Mouse (Mus musculus): ENCODE results near the gene Rgn. TPM values are rescaled to one million over a fixed set of nuclear protein-coding genes. Genes with fewer than 3 reads are reported as not detected.

Gene Rgn
- polyA plus RNA-seq, 1 experiment: not detected

GRCm38 (mm10) chrX:20572683-20573082 is 23.1 kb downstream of the Rgn start:
- Histone ChIP-seq H3K27ac (ENCODE audit: insufficient read depth, low read length) (no peak overlapping the region), H3K4me1 (ENCODE audit: control insufficient read depth, insufficient read depth, low read length) (no peaks in the 10 kb centered on the region), H3K9me3 (replicated peaks; ENCODE audit: control insufficient read depth, insufficient read depth, low read length, poor library complexity, severe bottlenecking) (no peaks in the 10 kb centered on the region), H3K36me3 (ENCODE audit: control insufficient read depth, insufficient read depth, low read length, poor library complexity, severe bottlenecking) (no peaks in the 10 kb centered on the region), H3K9ac (ENCODE audit: low read depth, poor library complexity, severe bottlenecking) (no peak overlapping the region), H3K4me3 (ENCODE audit: low read depth, low read length) (no peak overlapping the region), H3K27me3 (ENCODE audit: control insufficient read depth, insufficient read depth, low read length, poor library complexity, severe bottlenecking) (no peaks in the 10 kb centered on the region)
- TF ChIP-seq CTCF (IDR thresholded peaks at IDR 0.05; ENCODE audit: low read depth, low read length): no peak
- TF ChIP-seq POLR2A (IDR thresholded peaks at IDR 0.05; ENCODE audit: insufficient read depth, low read length): no peak
- no peak for TF ChIP-seq EP300 (IDR thresholded peaks at IDR 0.05; ENCODE audit: insufficient read depth, low read depth, low read length)

GRCm38 (mm10) chrX:20573927-20574326 is 24.3 kb downstream of the Rgn start:
- H3K4me1 ChIP-seq (ENCODE audit: control insufficient read depth, insufficient read depth, low read length): no peaks in the 10 kb centered on the region
- H3K36me3 ChIP-seq (ENCODE audit: control insufficient read depth, insufficient read depth, low read length, poor library complexity, severe bottlenecking): no peaks in the 10 kb centered on the region
- H3K9me3 ChIP-seq (replicated peaks; ENCODE audit: control insufficient read depth, insufficient read depth, low read length, poor library complexity, severe bottlenecking): no peaks in the 10 kb centered on the region
- no peak for TF ChIP-seq CTCF (IDR thresholded peaks at IDR 0.05; ENCODE audit: low read depth, low read length)
- H3K27me3 ChIP-seq (ENCODE audit: control insufficient read depth, insufficient read depth, low read length, poor library complexity, severe bottlenecking): no peaks in the 10 kb centered on the region
- H3K4me3 ChIP-seq (ENCODE audit: low read depth, low read length): no peak overlapping the region
- no peak overlapping the region for H3K27ac ChIP-seq (ENCODE audit: insufficient read depth, low read length)
- H3K9ac ChIP-seq (ENCODE audit: low read depth, poor library complexity, severe bottlenecking): no peak overlapping the region

- no peak overlapping the region for H3K4me3 ChIP-seq (ENCODE audit: low read depth, low read length)
- no peaks in the 10 kb centered on the region for H3K36me3 ChIP-seq (ENCODE audit: control insufficient read depth, insufficient read depth, low read length, poor library complexity, severe bottlenecking)
- H3K9me3 ChIP-seq (replicated peaks; ENCODE audit: control insufficient read depth, insufficient read depth, low read length, poor library complexity, severe bottlenecking): no peaks in the 10 kb centered on the region
- TF ChIP-seq CTCF (IDR thresholded peaks at IDR 0.05; ENCODE audit: low read depth, low read length) (no peak), POLR2A (IDR thresholded peaks at IDR 0.05; ENCODE audit: insufficient read depth, low read length) (no peak), EP300 (IDR thresholded peaks at IDR 0.05; ENCODE audit: insufficient read depth, low read depth, low read length) (no peak)
- no peak overlapping the region for H3K27ac ChIP-seq (ENCODE audit: insufficient read depth, low read length)
- H3K9ac ChIP-seq (ENCODE audit: low read depth, poor library complexity, severe bottlenecking): no peak overlapping the region
- H3K4me1 ChIP-seq (ENCODE audit: control insufficient read depth, insufficient read depth, low read length): no peaks in the 10 kb centered on the region
- H3K27me3 ChIP-seq (ENCODE audit: control insufficient read depth, insufficient read depth, low read length, poor library complexity, severe bottlenecking): no peaks in the 10 kb centered on the region
These were observed 38.4 kb downstream of the Rgn start for GRCm38 (mm10) chrX:20587968-20588367.

- H3K9me3 ChIP-seq (replicated peaks; ENCODE audit: control insufficient read depth, insufficient read depth, low read length, poor library complexity, severe bottlenecking): no peaks in the 10 kb centered on the region
These were observed 58.9 kb downstream of the Rgn start for GRCm38 (mm10) chrX:20608500-20608899.

More at GRCm38 (mm10) chrX:20608500-20608899, 58.9 kb downstream of the Rgn start:
- Histone ChIP-seq H3K4me1 (ENCODE audit: control insufficient read depth, insufficient read depth, low read length) (no peaks in the 10 kb centered on the region), H3K27ac (ENCODE audit: insufficient read depth, low read length) (no peak overlapping the region), H3K9ac (ENCODE audit: low read depth, poor library complexity, severe bottlenecking) (no peak overlapping the region), H3K36me3 (ENCODE audit: control insufficient read depth, insufficient read depth, low read length, poor library complexity, severe bottlenecking) (no peaks in the 10 kb centered on the region), H3K27me3 (ENCODE audit: control insufficient read depth, insufficient read depth, low read length, poor library complexity, severe bottlenecking) (no peaks in the 10 kb centered on the region), H3K4me3 (ENCODE audit: low read depth, low read length) (no peak overlapping the region)
- TF ChIP-seq CTCF (IDR thresholded peaks at IDR 0.05; ENCODE audit: low read depth, low read length): no peak
- TF ChIP-seq POLR2A (IDR thresholded peaks at IDR 0.05; ENCODE audit: insufficient read depth, low read length): no peak
- no peak for TF ChIP-seq EP300 (IDR thresholded peaks at IDR 0.05; ENCODE audit: insufficient read depth, low read depth, low read length)

Other genes with a start within 250 kb of the Rgn start
- gene Rp2, start 185.3 kb upstream of the Rgn start, polyA plus RNA-seq (2011; ENCODE audit: insufficient read depth, insufficient read length, low read depth, missing spikeins): 36.2 and 43.9 TPM in 2 replicates
- gene Jade3, start 124.1 kb upstream of the Rgn start, polyA plus RNA-seq (2011; ENCODE audit: insufficient read depth, insufficient read length, low read depth, missing spikeins): 49.4 and 51.8 TPM in 2 replicates
- 40.5 and 41.4 TPM in 2 replicates for gene Rbm10, start 67.7 kb downstream of the Rgn start, polyA plus RNA-seq (2011; ENCODE audit: insufficient read depth, insufficient read length, low read depth, missing spikeins)
- gene Ndufb11, start 67.8 kb downstream of the Rgn start, polyA plus RNA-seq (2011; ENCODE audit: insufficient read depth, insufficient read length, low read depth, missing spikeins): 110 and 121 TPM in 2 replicates
- 387 and 391 TPM in 2 replicates for gene Uba1, start 108.5 kb downstream of the Rgn start, polyA plus RNA-seq (2011; ENCODE audit: insufficient read depth, insufficient read length, low read depth, missing spikeins)
- gene Cdk16, start 138.2 kb downstream of the Rgn start, polyA plus RNA-seq (2011; ENCODE audit: insufficient read depth, insufficient read length, low read depth, missing spikeins): 83.3 and 94.9 TPM in 2 replicates
- 50.9 and 52.2 TPM in 2 replicates for gene Usp11, start 154.1 kb downstream of the Rgn start, polyA plus RNA-seq (2011; ENCODE audit: insufficient read depth, insufficient read length, low read depth, missing spikeins)
- gene Araf, start 248.0 kb downstream of the Rgn start, polyA plus RNA-seq (2011; ENCODE audit: insufficient read depth, insufficient read length, low read depth, missing spikeins): 62.7 and 68.0 TPM in 2 replicates